8 mouse cellular contexts compared by ENCODE assay signal in genomic region chr19:41481887-41482189, GRCm38 (mm10). TPM values are rescaled to one million over a fixed set of nuclear protein-coding genes. Genes with fewer than 3 reads are reported as not detected.
DNase-seq lines count a peak whose midpoint lies in the region; ATAC-seq and TF ChIP-seq lines count a peak whose summit lies in the region.

No protein-coding gene starts in this region.

- peak overlapping the region; percentile 88 for H3K9ac ChIP-seq in embryonic facial prominence, embryonic 12.5 days
- peak overlapping the region; percentile 93 for H3K9ac ChIP-seq in intestine, embryonic 15.5 days
- H3K9ac ChIP-seq in neural tube, embryonic 12.5 days: peak overlapping the region; percentile 94; the same call in 1 of the 2 replicates

- H3K27me3 ChIP-seq in embryonic facial prominence, embryonic 12.5 days: no peaks in the 10 kb centered on the region
- no peaks in the 10 kb centered on the region for H3K27me3 ChIP-seq in intestine, embryonic 15.5 days (replicated peaks)
- H3K27me3 ChIP-seq in neural tube, embryonic 12.5 days (replicated peaks): no peaks in the 10 kb centered on the region

- peaks cover 12% of the 10 kb centered on the region for H3K4me1 ChIP-seq in lung, adult 2 months (ENCODE audit: control insufficient read depth, insufficient read depth, low read length)
- H3K4me1 ChIP-seq in embryonic facial prominence, embryonic 12.5 days: peaks cover 21% of the 10 kb centered on the region
- H3K4me1 ChIP-seq in intestine, embryonic 15.5 days (replicated peaks): peaks cover 7% of the 10 kb centered on the region; the same call in 1 of the 2 replicates
- peaks cover 17% of the 10 kb centered on the region for H3K4me1 ChIP-seq in neural tube, embryonic 12.5 days

- H3K4me2 ChIP-seq in embryonic facial prominence, embryonic 12.5 days (replicated peaks): peak overlapping the region; percentile 82
- H3K4me2 ChIP-seq in intestine, embryonic 15.5 days (replicated peaks): peak overlapping the region; percentile 66
- H3K4me2 ChIP-seq in neural tube, embryonic 12.5 days (replicated peaks): peak overlapping the region; percentile 72

- H3K27ac ChIP-seq in embryonic facial prominence, embryonic 12.5 days: peak overlapping the region; percentile 98
- peak overlapping the region; percentile 100 for H3K27ac ChIP-seq in intestine, embryonic 15.5 days
- H3K27ac ChIP-seq in neural tube, embryonic 12.5 days: no peak overlapping the region

- peak overlapping the region; percentile 97 for H3K4me3 ChIP-seq in lung, adult 2 months (replicated peaks; ENCODE audit: extremely low read depth, low read depth, low read length)
- peak overlapping the region; percentile 93 for H3K4me3 ChIP-seq in embryonic facial prominence, embryonic 12.5 days
- peak overlapping the region; percentile 94 for H3K4me3 ChIP-seq in intestine, embryonic 15.5 days (replicated peaks)
- H3K4me3 ChIP-seq in neural tube, embryonic 12.5 days: peak overlapping the region; percentile 94

- DNase-seq in lung, adult 2 months: no peak
- no peak for DNase-seq in lung, postnatal 10 days
- DNase-seq in right cerebral cortex, postnatal 25 days: no peak
- DNase-seq in left cerebral cortex, postnatal 14 days (ENCODE audit: low spot score in 2 of 2): no peak
- no peak for DNase-seq in retina, embryonic 14.5 days (ENCODE audit: low spot score)

- 0% methylated on average over 6 of the region's 6 CpGs for whole genome bisulfite sequencing in lung, adult 2 months
- WGBS in embryonic facial prominence, embryonic 12.5 days: 6% methylated on average over 6 of the region's 6 CpGs
- WGBS in intestine, embryonic 15.5 days: 3% methylated on average over 6 of the region's 6 CpGs
- 11% methylated on average over 6 of the region's 6 CpGs for WGBS in neural tube, embryonic 12.5 days

- TF ChIP-seq CTCF in lung, adult 2 months (IDR thresholded peaks at IDR 0.05; ENCODE audit: insufficient read depth, low read length): no peak

- H3K36me3 ChIP-seq in embryonic facial prominence, embryonic 12.5 days: no peaks in the 10 kb centered on the region
- H3K36me3 ChIP-seq in intestine, embryonic 15.5 days: no peaks in the 10 kb centered on the region
- no peaks in the 10 kb centered on the region for H3K36me3 ChIP-seq in neural tube, embryonic 12.5 days

- intact Hi-C loops in left cerebral cortex, postnatal 14 days (cut with DNase I): loop anchor here (5.0 to 10.0 kb wide), 2 partner anchors 165 to 397 kb away; no protein-coding TSS in a partner anchor

- no peaks in the 10 kb centered on the region for H3K9me3 ChIP-seq in embryonic facial prominence, embryonic 12.5 days
- no peaks in the 10 kb centered on the region for H3K9me3 ChIP-seq in intestine, embryonic 15.5 days
- H3K9me3 ChIP-seq in neural tube, embryonic 12.5 days: no peaks in the 10 kb centered on the region

- ATAC-seq in embryonic facial prominence, embryonic 12.5 days (ENCODE audit: insufficient number of reproducible peaks, insufficient read depth, low FRiP score, low TSS enrichment): no peak
- ATAC-seq in intestine, embryonic 15.5 days: no peak
- ATAC-seq in neural tube, embryonic 12.5 days (ENCODE audit: low FRiP score, low read depth): no peak

- no peak for TF ChIP-seq POLR2A in lung, adult 2 months (IDR thresholded peaks at IDR 0.05; ENCODE audit: borderline replicate concordance, extremely low read depth, low read depth, low read length)

RNA-seq across cellular contexts. Expression of gene Lcor, which starts 0.6 kb away (rescaled TPM):
- 2.5 and 3.3 TPM in 2 replicates for polyA plus RNA-seq in lung, adult 2 months (2012; rRNA removed)
- 14.5 and 14.8 TPM in 2 replicates for polyA plus RNA-seq in embryonic facial prominence, embryonic 12.5 days (2016; fragmentation: Nextera tagmentation; extraction: Ambion mirVana)
- polyA plus RNA-seq in intestine, embryonic 15.5 days (2015; fragmentation: Nextera tagmentation; extraction: Ambion mirVana): 27.3 and 30.3 TPM in 2 replicates
- 36.3 and 36.6 TPM in 2 replicates for polyA plus RNA-seq in neural tube, embryonic 12.5 days (2016; fragmentation: Nextera tagmentation; extraction: Ambion mirVana)
- 10 to 100 TPM; 15.0 to 16.4 TPM for total RNA-seq in left cerebral cortex, postnatal 14 days (2021)
